Mouse (Mus musculus): ENCODE results near the gene Celf5. TPM values are rescaled to one million over a fixed set of nuclear protein-coding genes. Genes with fewer than 3 reads are reported as not detected.

Celf5 gene
- total RNA-seq, 1 experiment from 2014 or later = not detected

DNA sequence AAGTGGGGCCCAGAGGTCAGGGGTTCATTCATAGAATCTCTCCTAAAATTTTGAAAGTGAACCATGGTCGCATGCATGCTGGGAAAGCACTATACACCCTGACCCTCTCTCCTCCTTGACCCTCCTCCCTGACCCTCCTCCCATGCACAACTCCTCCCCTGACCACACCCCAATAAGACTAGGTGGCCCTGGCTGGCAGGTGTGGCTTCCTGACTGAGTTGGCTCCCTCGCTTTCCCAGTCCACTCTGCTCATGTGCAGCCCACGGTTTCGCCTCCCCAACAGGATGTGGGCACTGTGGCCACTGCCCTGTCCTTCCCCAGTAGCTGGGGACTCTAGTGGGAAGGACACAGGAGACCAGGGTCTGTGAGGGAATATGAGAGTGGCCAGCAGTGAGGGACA lies 72.2 kb downstream of the Celf5 start:
- no peak for ATAC-seq (replicated peaks; ENCODE audit: insufficient number of reproducible peaks, low FRiP score, low TSS enrichment, poor library complexity, severe bottlenecking)

DNA sequence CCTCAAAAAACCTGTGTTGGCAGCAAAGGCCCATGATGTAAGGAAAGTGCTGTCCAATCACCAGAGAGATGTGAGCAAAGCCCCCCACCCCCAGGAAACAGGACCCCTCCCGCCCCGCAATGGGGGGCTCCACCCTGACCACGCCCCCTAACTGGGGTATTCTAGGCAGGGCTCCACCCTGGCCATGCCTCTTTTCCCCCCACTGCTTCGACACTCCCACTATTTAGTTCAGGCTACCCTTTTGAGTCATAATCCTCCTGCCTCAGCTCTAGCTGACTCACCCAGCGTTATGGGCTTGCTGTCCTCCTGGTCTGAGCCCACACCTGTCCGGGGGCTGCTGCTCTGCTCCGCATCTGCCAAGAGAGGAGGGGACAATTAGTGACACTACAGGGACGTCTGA lies 73.2 kb downstream of the Celf5 start:
- ATAC-seq (replicated peaks; ENCODE audit: insufficient number of reproducible peaks, low FRiP score, low TSS enrichment, poor library complexity, severe bottlenecking) = no peak

Other genes starting within 250 kb of the Celf5 start
- 0.10 to 0.58 TPM in 2 of 3 replicates, not detected in the other for gene Zfr2, start 249.6 kb downstream of the Celf5 start, total RNA-seq (2017)
- gene Matk, start 229.8 kb downstream of the Celf5 start, total RNA-seq (2017) = 10.2 to 29.6 TPM (median 11.9 TPM) in 3 replicates
- 77.4 to 89.3 TPM (median 78.0 TPM) in 3 replicates for gene Mrpl54, start 215.8 kb downstream of the Celf5 start, total RNA-seq (2017)
- gene Apba3, start 215.7 kb downstream of the Celf5 start, total RNA-seq (2017) = 8.9 to 13.4 TPM (median 11.5 TPM) in 3 replicates
- 2.6 to 8.9 TPM (median 3.0 TPM) in 3 replicates for gene Tjp3, start 191.1 kb downstream of the Celf5 start, total RNA-seq (2017)
- 47.3 to 69.4 TPM (median 50.3 TPM) in 3 replicates for gene Pip5k1c, start 189.7 kb downstream of the Celf5 start, total RNA-seq (2017)
- gene Cactin, start 161.6 kb downstream of the Celf5 start, total RNA-seq (2017) = 24.5 to 34.3 TPM (median 25.5 TPM) in 3 replicates
- 0.19 TPM in 1 of 3 replicates, not detected in the others for gene Tbxa2r, start 154.0 kb downstream of the Celf5 start, total RNA-seq (2017)
- not detected in 3 replicates for gene Gipc3, start 139.4 kb downstream of the Celf5 start, total RNA-seq (2017)
- 28.8 to 40.1 TPM (median 38.7 TPM) in 3 replicates for gene Hmg20b, start 132.2 kb downstream of the Celf5 start, total RNA-seq (2017)
- 5.3 to 9.6 TPM (median 6.3 TPM) in 3 replicates for gene Mfsd12, start 125.2 kb downstream of the Celf5 start, total RNA-seq (2017)
- 1.4 to 2.4 TPM in 2 of 3 replicates, not detected in the other for gene 4930404N11Rik, start 116.9 kb downstream of the Celf5 start, total RNA-seq (2017)
- gene Fzr1, start 104.2 kb downstream of the Celf5 start, total RNA-seq (2017) = 8.2 to 12.9 TPM (median 11.7 TPM) in 3 replicates
- 18.6 to 22.3 TPM (median 20.9 TPM) in 3 replicates for gene Dohh, start 98.3 kb downstream of the Celf5 start, total RNA-seq (2017)
- gene Gm48551, start 98.2 kb downstream of the Celf5 start, total RNA-seq (2017) = 2.3 to 3.7 TPM in 2 of 3 replicates, not detected in the other
- not detected in 3 replicates for gene Gm48552, start 93.7 kb downstream of the Celf5 start, total RNA-seq (2017)
- gene Smim24, start 89.7 kb downstream of the Celf5 start, total RNA-seq (2017) = 3.9 to 7.9 TPM (median 6.3 TPM) in 3 replicates
- 4.1 to 7.6 TPM (median 5.1 TPM) in 3 replicates for gene Nfic, start 27.1 kb downstream of the Celf5 start, total RNA-seq (2017)
- gene Ncln, start 13.7 kb upstream of the Celf5 start, total RNA-seq (2017) = 42.6 to 86.4 TPM (median 79.6 TPM) in 3 replicates
- 20.5 to 50.8 TPM (median 33.5 TPM) in 3 replicates for gene S1pr4, start 17.4 kb upstream of the Celf5 start, total RNA-seq (2017)
- 20.3 to 41.0 TPM (median 29.4 TPM) in 3 replicates for gene Gna15, start 41.5 kb upstream of the Celf5 start, total RNA-seq (2017)
- 2.2 to 17.5 TPM (median 15.1 TPM) in 3 replicates for gene Gna11, start 62.5 kb upstream of the Celf5 start, total RNA-seq (2017)
- 129 to 254 TPM (median 141 TPM) in 3 replicates for gene Aes, start 76.8 kb upstream of the Celf5 start, total RNA-seq (2017)
- 2.0 to 3.2 TPM (median 2.7 TPM) in 3 replicates for gene Tle2, start 91.9 kb upstream of the Celf5 start, total RNA-seq (2017)
- gene Tle6, start 118.4 kb upstream of the Celf5 start, total RNA-seq (2017) = not detected in 3 replicates
- gene BC025920, start 123.6 kb upstream of the Celf5 start, total RNA-seq (2017) = 0.75 to 2.4 TPM (median 1.8 TPM) in 3 replicates
- 4.8 to 5.8 TPM (median 5.0 TPM) in 3 replicates for gene Sirt6, start 145.1 kb upstream of the Celf5 start, total RNA-seq (2017)
- 0.38 to 3.9 TPM (median 1.1 TPM) in 3 replicates for gene Ankrd24, start 145.8 kb upstream of the Celf5 start, total RNA-seq (2017)
- gene Gm10778, start 166.3 kb upstream of the Celf5 start, total RNA-seq (2017) = 1.8 to 5.2 TPM (median 4.2 TPM) in 3 replicates
- 17.6 to 27.9 TPM (median 19.5 TPM) in 3 replicates for gene Zfp433, start 222.1 kb upstream of the Celf5 start, total RNA-seq (2017)

Measured in monocyte, adult 5-6 weeks (primary cell).